Mouse (Mus musculus): ENCODE measurements around the gene Cse1l. TPM values are rescaled to one million over a fixed set of nuclear protein-coding genes. Genes with fewer than 3 reads are reported as not detected.

Cse1l gene
- total and polyA plus RNA-seq, 3 experiments: 76.0 to 165 (median 162) TPM

DNA sequence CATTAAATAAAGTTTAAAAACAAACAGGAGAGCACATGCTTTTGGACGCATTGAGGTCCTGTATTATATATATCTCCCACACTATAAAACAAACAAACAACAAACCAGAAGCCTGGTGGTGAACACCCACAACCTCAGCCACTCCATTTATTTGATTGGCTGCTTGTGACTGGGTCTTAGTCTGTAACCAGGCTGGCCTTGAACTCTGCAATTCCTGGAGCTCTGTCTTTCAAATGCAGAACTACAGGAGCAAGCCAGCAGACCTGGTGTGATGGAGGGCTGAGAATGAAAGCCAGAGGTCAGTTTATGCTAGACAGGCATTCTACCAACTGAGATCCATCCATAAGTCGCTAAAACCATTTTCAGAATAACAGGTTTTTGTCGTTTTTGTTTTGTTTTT lies 6.1 kb upstream of the Cse1l start:
- peaks cover 5% of the 10 kb centered on the region for H3K9me3 ChIP-seq (replicated peaks; ENCODE audit: low read length)
- H3K4me2 ChIP-seq (ENCODE audit: insufficient read depth, low read depth, poor library complexity, severe bottlenecking): no peak overlapping the region
- TF ChIP-seq RCOR1 (conservative IDR thresholded peaks at IDR 0.05; ENCODE audit: low read depth, low read length): no peak
- TF ChIP-seq TCF12 (IDR thresholded peaks at IDR 0.05; ENCODE audit: low read depth, low read length): no peak
- no peak for TF ChIP-seq PAX5 (IDR thresholded peaks at IDR 0.05; ENCODE audit: low read length)
- TF ChIP-seq ZMIZ1 (IDR thresholded peaks at IDR 0.05; ENCODE audit: low read depth, low read length): no peak
- no peak for TF ChIP-seq JUN (IDR thresholded peaks at IDR 0.05; ENCODE audit: insufficient read depth, low read depth, low read length)
- no peak for TF ChIP-seq NRF1 (IDR thresholded peaks at IDR 0.05; ENCODE audit: low read depth, low read length)
- H3K9ac ChIP-seq (ENCODE audit: insufficient read depth, low read depth): no peak overlapping the region
- dilution Hi-C loops (cut with MboI; ENCODE audit: extremely low pct_ligation_motif_present, extremely low pct_unique_long_range_greater_than_20kb, low sequenced_read_pairs): no loop called here
- no peak overlapping the region for H3K27ac ChIP-seq (ENCODE audit: insufficient read depth, low read depth)
- H3K4me1 ChIP-seq (ENCODE audit: control insufficient read depth in 1 of 2, insufficient read depth in 2 of 2): peaks cover 2 to 16% of the 10 kb centered on the region in 2 experiments; a peak in 2 of 4 replicates
- peaks cover 2 to 23% of the 10 kb centered on the region in 2 experiments for H3K36me3 ChIP-seq (replicated peaks in 1 of 2; ENCODE audit: control insufficient read depth in 1 of 2, insufficient read depth in 1 of 2, low read length in 1 of 2)
- no peaks in the 10 kb centered on the region for H3K79me2 ChIP-seq (replicated peaks; ENCODE audit: control insufficient read depth, extremely low read depth, insufficient read depth, poor library complexity, severe bottlenecking)
- DNase-seq (ENCODE audit: extremely low read depth): no peak
- in situ Hi-C loops (cut with MboI; ENCODE audit: low pct_ligation_motif_present, low pct_unique_long_range_greater_than_20kb, low sequenced_read_pairs): no loop called here
- H3K4me3 ChIP-seq (replicated peaks in 1 of 3; ENCODE audit: low read depth in 2 of 3, low read length in 2 of 3, poor library complexity in 1 of 3): no peak overlapping the region
- H3K27me3 ChIP-seq (replicated peaks): no peaks in the 10 kb centered on the region

DNA sequence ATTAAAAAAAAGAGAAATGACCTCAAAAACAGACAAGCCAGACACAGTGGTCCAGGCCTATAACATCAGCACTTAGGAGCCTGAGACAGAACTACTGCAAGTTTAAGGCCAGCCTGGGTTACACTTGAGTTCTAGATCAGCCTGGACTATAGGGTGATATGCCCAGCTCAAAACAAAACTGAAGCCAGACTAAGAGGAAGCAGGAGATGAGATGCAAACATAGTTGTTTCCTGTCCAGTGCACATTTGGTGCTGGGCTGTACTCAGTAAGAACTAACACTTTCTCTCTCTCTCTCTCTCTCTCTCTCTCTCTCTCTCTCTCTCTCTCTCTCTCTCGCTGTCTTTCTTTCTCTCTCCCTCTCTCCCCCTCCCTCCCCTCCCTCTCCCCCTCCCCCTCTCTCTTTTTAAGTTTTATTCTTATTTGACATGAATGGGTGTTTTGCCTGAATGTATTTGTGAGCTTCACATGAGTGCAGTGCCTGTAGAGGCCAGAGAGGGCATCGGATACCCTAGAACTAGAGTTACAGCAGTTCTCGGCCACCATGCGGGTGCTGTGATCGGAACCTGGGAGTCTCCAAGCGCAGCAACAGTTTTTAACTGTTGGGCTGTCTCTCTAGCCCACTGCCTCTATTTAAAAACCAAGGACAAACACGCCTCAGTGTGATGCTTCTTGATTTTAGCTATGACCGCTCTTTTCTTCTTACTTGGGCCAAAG lies 4.9 kb upstream of the Cse1l start:
- dilution Hi-C loops (cut with MboI; ENCODE audit: extremely low pct_ligation_motif_present, extremely low pct_unique_long_range_greater_than_20kb, low sequenced_read_pairs): no loop called here
- H3K27ac ChIP-seq (ENCODE audit: insufficient read depth, low read depth): no peak overlapping the region

DNA sequence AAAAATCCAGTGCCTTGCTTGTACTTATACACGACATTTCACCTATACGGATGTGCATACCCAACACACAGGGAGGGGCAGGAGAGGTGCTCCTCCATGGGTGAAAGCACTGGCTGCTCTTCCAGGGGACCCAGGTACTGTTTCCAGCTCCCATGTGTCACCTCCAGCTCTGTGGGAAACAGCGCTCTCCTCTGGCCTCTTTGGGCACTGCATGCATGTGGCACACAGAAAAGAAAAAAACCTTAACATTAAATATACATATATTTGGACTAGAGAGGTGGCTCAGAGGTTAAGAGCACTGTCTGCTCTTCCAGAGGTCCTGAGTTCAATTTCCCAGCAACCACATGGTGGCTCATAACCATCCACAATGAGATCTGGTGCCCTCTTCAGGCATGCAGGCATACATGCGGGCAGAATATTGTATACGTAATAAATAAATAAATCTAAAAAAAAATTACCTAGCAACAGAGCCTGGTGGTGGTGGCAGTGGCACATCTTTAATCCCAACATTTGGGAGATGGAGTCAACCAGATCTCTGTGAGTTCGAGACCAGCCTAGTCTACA lies 2.0 kb upstream of the Cse1l start:
- DNase-seq (ENCODE audit: extremely low read depth): no peak
- peaks cover 24% of the 10 kb centered on the region for H3K79me2 ChIP-seq (replicated peaks; ENCODE audit: control insufficient read depth, extremely low read depth, insufficient read depth, poor library complexity, severe bottlenecking)
- in situ Hi-C loops (cut with MboI; ENCODE audit: low pct_ligation_motif_present, low pct_unique_long_range_greater_than_20kb, low sequenced_read_pairs): no loop called here

More for the DNA sequence above, 4.9 kb upstream of the Cse1l start:
- H3K9ac ChIP-seq (ENCODE audit: insufficient read depth, low read depth): no peak overlapping the region
- DNase-seq (ENCODE audit: extremely low read depth): peak; percentile 55
- peaks cover 5% of the 10 kb centered on the region for H3K9me3 ChIP-seq (replicated peaks; ENCODE audit: low read length)
- peaks cover 2 to 23% of the 10 kb centered on the region in 2 experiments; a peak in 2 of 4 replicates for H3K4me1 ChIP-seq (ENCODE audit: control insufficient read depth in 1 of 2, insufficient read depth in 2 of 2)
- in situ Hi-C loops (cut with MboI; ENCODE audit: low pct_ligation_motif_present, low pct_unique_long_range_greater_than_20kb, low sequenced_read_pairs): no loop called here
- H3K4me3 ChIP-seq (replicated peaks in 1 of 3; ENCODE audit: low read depth in 2 of 3, low read length in 2 of 3, poor library complexity in 1 of 3): no peak overlapping the region
- TF ChIP-seq CTCF (conservative IDR thresholded peaks at IDR 0.05 in 1 of 2, IDR thresholded peaks at IDR 0.05 in 1 of 2; ENCODE audit: low read depth in 2 of 2, low read length in 2 of 2): peak in 1 of 2 experiments; percentile 27; a peak in 1 of 4 replicates
- TF ChIP-seq EP300 (IDR thresholded peaks at IDR 0.05; ENCODE audit: low read length): peak; percentile 73
- TF ChIP-seq TCF12 (IDR thresholded peaks at IDR 0.05; ENCODE audit: low read depth, low read length): no peak
- TF ChIP-seq ETS1 (conservative IDR thresholded peaks at IDR 0.05; ENCODE audit: low read depth, low read length): no peak
- peak; percentile 84 for TF ChIP-seq IRF4 (IDR thresholded peaks at IDR 0.05; ENCODE audit: low read depth, low read length)
- TF ChIP-seq JUND (conservative IDR thresholded peaks at IDR 0.05; ENCODE audit: low read depth, low read length): peak; percentile 75
- no peak for TF ChIP-seq E2F4 (IDR thresholded peaks at IDR 0.05; ENCODE audit: insufficient replicate concordance, low read depth, low read length)
- no peak for TF ChIP-seq BHLHE40 (IDR thresholded peaks at IDR 0.05; ENCODE audit: low read depth, low read length)
- no peak for TF ChIP-seq TBP (conservative IDR thresholded peaks at IDR 0.05; ENCODE audit: low read depth, low read length)
- no peak for TF ChIP-seq JUN (IDR thresholded peaks at IDR 0.05; ENCODE audit: insufficient read depth, low read depth, low read length)
- H3K79me2 ChIP-seq (replicated peaks; ENCODE audit: control insufficient read depth, extremely low read depth, insufficient read depth, poor library complexity, severe bottlenecking): no peaks in the 10 kb centered on the region
- H3K36me3 ChIP-seq (replicated peaks in 1 of 2; ENCODE audit: control insufficient read depth in 1 of 2, insufficient read depth in 1 of 2, low read length in 1 of 2): peaks cover 0 to 13% of the 10 kb centered on the region in 2 experiments
- H3K4me2 ChIP-seq (ENCODE audit: insufficient read depth, low read depth, poor library complexity, severe bottlenecking): no peak overlapping the region
- no peaks in the 10 kb centered on the region for H3K27me3 ChIP-seq (replicated peaks)

More for the DNA sequence above, 2.0 kb upstream of the Cse1l start:
- Histone ChIP-seq H3K27me3 (replicated peaks) (no peaks in the 10 kb centered on the region), H3K4me2 (ENCODE audit: insufficient read depth, low read depth, poor library complexity, severe bottlenecking) (no peak overlapping the region), H3K9ac (ENCODE audit: insufficient read depth, low read depth) (no peak overlapping the region), H3K4me3 (replicated peaks in 1 of 3; ENCODE audit: low read depth in 2 of 3, low read length in 2 of 3, poor library complexity in 1 of 3) (no peak overlapping the region), H3K36me3 (replicated peaks in 1 of 2; ENCODE audit: control insufficient read depth in 1 of 2, insufficient read depth in 1 of 2, low read length in 1 of 2) (peaks cover 0 to 4% of the 10 kb centered on the region in 2 experiments), H3K4me1 (ENCODE audit: control insufficient read depth in 1 of 2, insufficient read depth in 2 of 2) (peaks cover 3 to 25% of the 10 kb centered on the region in 2 experiments; a peak in 3 of 4 replicates), H3K9me3 (replicated peaks; ENCODE audit: low read length) (peaks cover 5% of the 10 kb centered on the region), H3K27ac (ENCODE audit: insufficient read depth, low read depth) (no peak overlapping the region)
- TF ChIP-seq CTCF (conservative IDR thresholded peaks at IDR 0.05 in 1 of 2, IDR thresholded peaks at IDR 0.05 in 1 of 2; ENCODE audit: low read depth in 2 of 2, low read length in 2 of 2) (peak in 1 of 2 experiments; percentile 37; a peak in 2 of 4 replicates), SIN3A (IDR thresholded peaks at IDR 0.05; ENCODE audit: low read length) (no peak)
- dilution Hi-C loops (cut with MboI; ENCODE audit: extremely low pct_ligation_motif_present, extremely low pct_unique_long_range_greater_than_20kb, low sequenced_read_pairs): no loop called here
